Mouse (Mus musculus) liver, embryonic 13.5 days (tissue): ENCODE measurements at regions not wholly inside any gene's neighbourhood (a gene's known extent, or its start where the extent isn't known, plus 50 kb on each side); places are given as distances from the start of the nearest gene placed in this dataset.

Source experiments
- ATAC-seq: fragments of 200-750 bp; cut with Nextera tagmentation; 2 replicates; pipeline ENCODE4 v1.8.0; 2017; ENCODE audit warnings: low read depth, mild to moderate bottlenecking, moderate number of reproducible peaks, moderate library complexity
- DNase-seq: peaks from one replicate; pipeline ENCODE4 v3.0.0; 2022
- H3K27ac ChIP-seq: fragments of 300-500 bp; sonication (generic); 2 replicates; pipeline ENCODE4 v1.5.1; 2015; ENCODE audit warnings: moderate library complexity, mild to moderate bottlenecking, inconsistent platforms
- H3K27me3 ChIP-seq: fragments of 300-500 bp; sonication (generic); 2 replicates; pipeline ENCODE4 v1.6.1; 2015; ENCODE audit warnings: mild to moderate bottlenecking, inconsistent platforms
- H3K36me3 ChIP-seq: fragments of 300-500 bp; sonication (generic); 2 replicates; pipeline ENCODE4 v1.6.1; 2015; ENCODE audit warnings: mild to moderate bottlenecking, inconsistent platforms
- H3K4me1 ChIP-seq: fragments of 300-500 bp; sonication (generic); replicated peaks from 2 replicates; pipeline ENCODE4 v1.6.1; 2015; ENCODE audit warnings: inconsistent platforms
- H3K4me2 ChIP-seq: fragments of 300-500 bp; sonication (generic); 2 replicates; pipeline ENCODE4 v1.6.1; 2015; ENCODE audit warnings: inconsistent platforms, mild to moderate bottlenecking, moderate library complexity
- H3K4me3 ChIP-seq: fragments of 300-500 bp; sonication (generic); replicated peaks from 2 replicates; pipeline ENCODE4 v1.5.1; 2015; ENCODE audit warnings: mild to moderate bottlenecking, inconsistent platforms
- H3K9ac ChIP-seq: fragments of 300-500 bp; sonication (generic); 2 replicates; pipeline ENCODE4 v1.6.1; 2015; ENCODE audit warnings: mild to moderate bottlenecking, inconsistent platforms
- H3K9me3 ChIP-seq: fragments of 300-500 bp; sonication (generic); replicated peaks from 2 replicates; pipeline ENCODE4 v1.6.1; 2016; ENCODE audit warnings: inconsistent platforms
- WGBS: fragments of 180-500 bp; shearing (Covaris S2); methylation state at CpG from one replicate; pipeline ENCODE4 v1.1.7; 2015; ENCODE audit not compliant: insufficient replicate concordance; 5-methylcytosine and 5-hydroxymethylcytosine counted together

DNA sequence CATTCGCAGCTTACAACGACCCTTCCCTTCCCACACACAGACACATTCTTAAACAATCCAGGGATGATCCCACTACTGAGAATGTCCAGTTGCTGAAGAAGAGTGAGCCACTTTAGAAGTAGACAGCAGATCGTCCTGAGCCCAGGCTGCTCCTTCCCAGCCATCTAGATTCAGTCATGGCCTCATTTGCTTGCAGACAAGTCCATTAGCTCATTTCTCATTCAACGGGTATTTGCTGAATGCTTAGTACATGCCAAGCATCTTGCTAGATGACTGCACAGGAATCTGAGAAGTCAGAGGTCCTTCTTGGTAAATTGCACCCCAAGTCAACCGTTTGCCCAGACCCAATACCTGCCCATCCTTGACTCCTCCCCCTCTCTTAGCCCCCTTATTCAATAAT is 57.8 kb downstream of the Ier5 start:
- Histone ChIP-seq H3K9me3 (no peaks in the 10 kb centered on the region), H3K27ac (no peak overlapping the region), H3K4me1 (peaks cover 54% of the 10 kb centered on the region), H3K4me2 (no peak overlapping the region), H3K4me3 (no peak overlapping the region), H3K9ac (no peak overlapping the region), H3K27me3 (no peaks in the 10 kb centered on the region), H3K36me3 (no peaks in the 10 kb centered on the region)
- 77% methylated on average over 5 of the region's 5 CpGs for WGBS
- ATAC-seq (no peak), DNase-seq (no peak)

DNA sequence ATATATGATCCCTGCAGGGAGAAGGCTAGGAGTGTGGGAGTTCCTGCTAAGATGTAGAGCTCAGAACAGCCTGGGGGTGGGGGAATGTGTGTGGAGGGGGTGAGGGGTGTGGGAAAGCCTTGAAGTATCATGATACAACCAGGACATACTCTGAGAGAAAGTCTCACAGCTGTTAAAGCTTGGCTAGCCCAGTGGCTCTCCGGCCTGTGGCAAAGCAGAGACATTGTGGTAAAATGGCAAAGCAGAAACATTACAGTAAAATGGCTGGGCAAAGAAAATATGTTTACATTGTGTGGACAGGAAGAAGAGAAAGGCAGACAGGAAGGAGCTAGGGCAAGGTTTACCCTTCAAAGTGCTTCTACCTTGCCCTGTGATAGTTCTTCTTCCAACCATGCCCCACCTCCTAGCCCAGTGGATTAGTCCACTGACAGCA is 58.5 kb downstream of the Ier5 start:
- Histone ChIP-seq H3K9ac (0 out of 2 replicates have a peak overlapping the region, but pooled peaks have one; percentile 19), H3K4me2 (no peak overlapping the region), H3K4me3 (no peak overlapping the region), H3K27ac (peak overlapping the region; percentile 96), H3K9me3 (no peaks in the 10 kb centered on the region), H3K4me1 (peaks cover 60% of the 10 kb centered on the region), H3K27me3 (no peaks in the 10 kb centered on the region), H3K36me3 (no peaks in the 10 kb centered on the region)
- 67% methylated on average over 1 of the region's 1 CpGs for WGBS
- ATAC-seq (no peak), DNase-seq (no peak)

DNA sequence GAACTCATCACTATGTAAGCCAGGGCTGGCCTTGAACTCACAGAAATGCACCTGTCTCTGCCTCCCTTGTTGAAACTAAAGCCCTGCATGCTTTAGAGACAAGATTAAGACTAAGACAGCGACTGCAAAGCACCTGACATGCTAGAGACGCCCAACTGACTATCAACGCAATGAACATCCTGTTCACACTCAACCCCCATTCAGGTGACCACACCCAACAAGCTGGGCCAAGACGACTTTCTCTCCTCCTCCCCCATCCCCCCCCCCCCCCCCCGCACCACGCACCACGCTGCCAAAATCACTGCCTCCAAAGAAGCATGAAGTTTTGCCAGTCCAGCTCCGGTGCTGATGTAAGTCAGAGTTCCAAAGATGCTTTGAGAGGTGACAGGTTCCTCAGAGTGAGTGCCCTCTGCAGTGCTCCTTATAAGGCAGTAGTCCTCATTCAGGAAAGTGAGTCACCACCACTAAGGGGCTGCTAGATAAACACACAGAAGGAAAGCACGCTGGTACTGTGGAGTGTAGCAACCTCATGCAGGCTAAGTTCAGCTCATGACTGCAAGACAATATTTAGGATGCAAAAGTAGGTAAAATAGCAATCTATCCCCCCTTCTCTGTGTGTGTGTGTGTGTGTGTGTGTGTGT is 59.2 kb downstream of the Ier5 start:
- H3K36me3 ChIP-seq, result no peaks in the 10 kb centered on the region
- H3K9me3 ChIP-seq, result no peaks in the 10 kb centered on the region
- DNase-seq (no peak), ATAC-seq (peak; percentile 50)
- peaks cover 65% of the 10 kb centered on the region for H3K4me1 ChIP-seq
- WGBS, result 9% methylated on average over 8 of the region's 9 CpGs
- peak overlapping the region; percentile 96 for H3K27ac ChIP-seq
- peak overlapping the region; percentile 21; the same call in 1 of the 2 replicates for H3K4me3 ChIP-seq
- H3K27me3 ChIP-seq, result no peaks in the 10 kb centered on the region
- peak overlapping the region; percentile 67 for H3K4me2 ChIP-seq
- H3K9ac ChIP-seq, result peak overlapping the region; percentile 57

DNA sequence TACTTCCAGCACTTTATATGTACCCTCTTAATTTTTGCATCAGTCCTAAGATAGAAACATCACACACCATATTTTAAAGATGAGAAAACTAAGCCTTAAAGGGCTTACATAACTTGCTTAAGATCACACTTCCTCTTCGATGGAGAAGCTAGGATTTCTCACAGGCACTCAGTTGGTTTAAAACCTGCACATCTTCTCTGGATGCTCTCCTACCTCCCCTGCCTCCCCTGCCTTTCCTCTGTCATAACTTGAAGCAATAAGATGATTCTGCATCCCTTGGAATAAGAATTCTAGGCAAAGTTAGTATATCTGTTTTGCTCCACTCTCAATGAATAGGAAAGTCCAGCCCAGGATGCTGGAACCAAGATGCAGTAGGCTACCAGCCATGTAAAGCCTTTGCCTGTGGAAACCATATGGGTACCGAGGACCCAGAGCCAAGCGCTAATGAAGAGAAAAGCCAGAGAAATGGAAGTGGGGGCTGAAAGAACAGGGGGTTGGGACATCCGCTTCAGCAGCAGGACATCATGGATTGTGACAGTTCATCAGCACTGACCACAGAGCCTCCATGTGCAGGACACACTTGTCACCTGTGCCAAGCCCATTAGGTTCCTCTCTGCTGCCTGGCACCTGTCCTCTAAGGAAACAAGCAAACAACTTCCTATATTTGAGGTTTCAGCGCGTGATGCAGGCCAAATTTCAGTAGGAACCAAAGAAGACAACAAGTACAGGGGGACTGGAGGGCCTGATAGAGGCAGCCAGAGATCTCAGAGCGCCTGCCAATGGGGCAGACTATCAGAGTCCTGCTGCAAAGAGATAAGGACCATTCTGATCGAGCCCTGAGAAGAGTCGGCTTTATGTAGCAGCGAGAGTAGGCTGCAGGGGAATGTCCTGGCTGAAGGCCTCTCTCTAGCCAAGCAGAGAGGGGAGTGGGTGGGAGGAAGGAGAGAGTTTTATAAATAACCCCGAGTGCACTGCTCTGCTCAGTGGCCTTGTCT is 60.5 kb downstream of the Ier5 start:
- peak overlapping the region; percentile 96 for H3K27ac ChIP-seq

DNA sequence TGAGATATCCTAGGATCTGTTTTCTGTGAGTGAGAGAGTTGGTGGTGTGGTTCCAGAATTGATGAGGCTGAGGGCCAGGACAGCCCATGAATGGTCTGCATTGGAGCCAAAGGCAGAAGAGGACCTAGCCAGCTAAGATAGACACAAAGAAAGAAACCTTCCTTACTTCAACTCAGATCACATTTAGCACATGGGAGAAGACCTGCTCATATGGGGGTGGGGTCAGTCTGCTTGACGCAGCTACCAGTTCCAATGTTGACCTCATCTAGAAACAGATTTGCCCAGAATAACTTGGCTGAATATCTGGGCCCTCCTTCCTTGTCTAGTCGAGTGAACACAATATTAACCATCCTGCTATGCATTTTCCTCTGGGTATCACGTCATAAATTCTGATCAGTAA is 62.0 kb downstream of the Ier5 start:
- H3K9ac ChIP-seq, result no peak overlapping the region
- H3K4me2 ChIP-seq, result no peak overlapping the region
- no peaks in the 10 kb centered on the region for H3K9me3 ChIP-seq
- ATAC-seq (no peak), DNase-seq (no peak)
- no peak overlapping the region for H3K4me3 ChIP-seq
- H3K4me1 ChIP-seq, result peaks cover 75% of the 10 kb centered on the region
- H3K27ac ChIP-seq, result peak overlapping the region; percentile 67
- H3K27me3 ChIP-seq, result no peaks in the 10 kb centered on the region
- 72% methylated on average over 3 of the region's 3 CpGs for WGBS
- no peaks in the 10 kb centered on the region for H3K36me3 ChIP-seq

More for the DNA sequence above, 60.5 kb downstream of the Ier5 start:
- H3K4me2 ChIP-seq, result peak overlapping the region; percentile 67
- peaks cover 70% of the 10 kb centered on the region for H3K4me1 ChIP-seq
- peak overlapping the region; percentile 57 for H3K9ac ChIP-seq
- H3K36me3 ChIP-seq, result no peaks in the 10 kb centered on the region
- WGBS, result 16% methylated on average over 11 of the region's 11 CpGs
- peak overlapping the region; percentile 21 for H3K4me3 ChIP-seq
- ATAC-seq (peak; percentile 98), DNase-seq (peak; percentile 82)
- no peaks in the 10 kb centered on the region for H3K27me3 ChIP-seq
- no peaks in the 10 kb centered on the region for H3K9me3 ChIP-seq

DNA sequence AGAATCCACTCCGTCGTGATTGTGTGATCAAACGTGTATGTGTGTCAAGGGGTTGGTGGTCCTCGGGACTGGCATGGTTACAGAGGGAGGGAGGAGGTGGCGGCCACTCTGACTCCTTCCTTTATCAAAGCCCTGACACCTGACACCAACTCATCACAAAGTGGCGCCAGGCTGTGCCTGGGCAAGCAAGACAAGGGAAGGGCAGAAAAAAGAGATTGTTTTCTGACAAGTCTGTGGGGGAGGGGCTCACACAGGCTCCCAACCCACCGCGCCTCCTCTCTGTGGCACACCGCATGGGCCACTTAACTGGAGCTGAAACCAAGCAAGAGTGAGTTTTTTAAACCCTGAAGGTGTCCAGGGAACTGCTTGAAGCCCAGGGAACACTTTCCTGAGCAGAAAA is 68.5 kb downstream of the Ier5 start:
- Histone ChIP-seq H3K4me3 (no peak overlapping the region), H3K27ac (peak overlapping the region; percentile 67), H3K9me3 (no peaks in the 10 kb centered on the region), H3K4me2 (peak overlapping the region; percentile 29), H3K27me3 (no peaks in the 10 kb centered on the region), H3K36me3 (no peaks in the 10 kb centered on the region), H3K4me1 (peaks cover 72% of the 10 kb centered on the region), H3K9ac (peak overlapping the region; percentile 3)
- DNase-seq (peak; percentile 74), ATAC-seq (peak; percentile 85)
- 10% methylated on average over 9 of the region's 9 CpGs for WGBS

DNA sequence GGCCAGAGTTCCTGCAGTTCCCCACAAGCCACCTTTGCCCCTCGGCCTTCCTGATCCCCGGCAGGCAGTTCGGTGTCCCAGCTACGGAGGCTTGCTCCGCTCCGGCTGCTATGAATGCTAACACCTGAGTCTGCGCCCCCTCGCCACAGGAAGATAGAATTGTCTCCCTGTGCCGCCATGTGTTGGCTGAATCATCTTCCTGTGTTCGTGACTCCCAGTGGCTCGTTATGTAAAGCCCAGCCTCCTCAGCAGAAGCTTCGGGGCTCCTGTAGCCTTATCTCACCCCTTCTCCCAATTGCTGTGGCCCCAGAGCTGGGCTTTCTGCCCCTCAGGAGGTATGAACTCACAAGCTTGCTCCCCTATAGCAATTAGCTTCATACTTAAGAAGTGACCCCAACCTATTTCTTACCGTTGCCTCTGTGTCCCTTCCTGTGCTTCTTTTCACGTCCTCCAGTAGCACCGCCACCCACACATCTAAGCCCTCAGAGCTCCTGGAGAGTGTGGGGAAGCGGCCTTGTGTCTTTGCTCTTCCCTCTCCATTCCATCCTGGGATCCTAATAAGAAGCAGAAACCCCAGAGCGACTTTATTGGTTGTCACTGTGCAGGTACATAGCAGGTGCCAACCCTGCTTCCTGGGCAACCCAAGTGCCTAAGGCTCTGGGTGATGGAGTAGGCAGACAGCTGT is 70.1 kb downstream of the Ier5 start:
- Histone ChIP-seq H3K9me3 (no peaks in the 10 kb centered on the region), H3K4me3 (peak overlapping the region; percentile 34), H3K27me3 (0 out of 2 replicates have a peak, but pooled peaks cover 2% of the 10 kb centered on the region), H3K4me2 (peak overlapping the region; percentile 66), H3K9ac (peak overlapping the region; percentile 57), H3K27ac (peak overlapping the region; percentile 67; the same call in 1 of the 2 replicates), H3K36me3 (no peaks in the 10 kb centered on the region), H3K4me1 (peaks cover 57% of the 10 kb centered on the region)
- ATAC-seq, result peak; percentile 39
- no peak for DNase-seq
- 25% methylated on average over 17 of the region's 17 CpGs for WGBS

DNA sequence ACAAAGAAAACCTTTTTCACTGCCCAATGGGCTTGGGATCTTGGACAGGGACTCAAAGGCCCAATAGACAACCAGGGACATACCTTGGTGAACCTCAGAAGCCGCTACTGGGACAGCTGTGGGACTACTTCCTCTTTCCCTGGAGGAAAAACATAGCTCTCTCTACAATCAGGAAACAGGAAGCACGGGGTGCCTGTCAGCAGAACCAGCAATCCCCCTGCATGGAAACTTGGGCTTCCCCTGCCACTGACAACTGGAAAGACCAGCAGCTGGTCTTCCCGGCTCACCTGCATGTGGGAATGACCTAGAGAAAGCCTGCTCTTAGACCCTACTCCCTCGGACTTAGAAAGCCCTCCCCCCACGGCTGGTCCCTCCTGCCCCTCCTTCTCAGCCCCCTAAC is 70.7 kb downstream of the Ier5 start:
- Histone ChIP-seq H3K9me3 (no peaks in the 10 kb centered on the region), H3K4me1 (peaks cover 57% of the 10 kb centered on the region), H3K9ac (peak overlapping the region; percentile 57), H3K4me2 (peak overlapping the region; percentile 66), H3K36me3 (no peaks in the 10 kb centered on the region), H3K4me3 (peak overlapping the region; percentile 34), H3K27ac (no peak overlapping the region), H3K27me3 (0 out of 2 replicates have a peak, but pooled peaks cover 2% of the 10 kb centered on the region)
- 16% methylated on average over 5 of the region's 5 CpGs for whole genome bisulfite sequencing
- ATAC-seq (no peak), DNase-seq (no peak)

DNA sequence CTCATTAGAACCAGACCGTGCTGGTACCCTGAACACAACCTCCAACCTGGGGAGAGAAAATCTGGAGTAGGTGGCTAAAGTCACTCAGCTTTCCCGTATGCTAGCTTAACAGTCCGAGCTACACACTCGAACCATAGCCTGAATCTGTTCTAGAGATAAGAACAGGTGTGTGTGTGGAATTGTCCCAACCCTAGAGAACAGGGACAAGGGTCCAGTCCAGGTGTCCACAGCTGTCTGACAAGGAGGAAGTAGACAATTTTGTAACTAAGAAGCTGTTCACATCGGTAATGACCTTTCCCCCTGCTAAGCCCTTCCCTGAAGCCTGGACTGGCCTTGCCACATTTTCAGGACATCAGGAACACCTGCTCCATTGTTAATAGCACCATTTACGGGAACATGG is 71.3 kb downstream of the Ier5 start:
- 0 out of 2 replicates have a peak overlapping the region, but pooled peaks have one; percentile 7 for H3K9ac ChIP-seq
- 0 out of 2 replicates have a peak, but pooled peaks cover 2% of the 10 kb centered on the region for H3K27me3 ChIP-seq
- H3K4me2 ChIP-seq, result peak overlapping the region; percentile 7
- ATAC-seq (no peak), DNase-seq (no peak)
- H3K4me1 ChIP-seq, result peaks cover 57% of the 10 kb centered on the region
- H3K9me3 ChIP-seq, result no peaks in the 10 kb centered on the region
- 35% methylated on average over 6 of the region's 6 CpGs for WGBS
- no peaks in the 10 kb centered on the region for H3K36me3 ChIP-seq
- H3K4me3 ChIP-seq, result no peak overlapping the region
- H3K27ac ChIP-seq, result no peak overlapping the region

DNA sequence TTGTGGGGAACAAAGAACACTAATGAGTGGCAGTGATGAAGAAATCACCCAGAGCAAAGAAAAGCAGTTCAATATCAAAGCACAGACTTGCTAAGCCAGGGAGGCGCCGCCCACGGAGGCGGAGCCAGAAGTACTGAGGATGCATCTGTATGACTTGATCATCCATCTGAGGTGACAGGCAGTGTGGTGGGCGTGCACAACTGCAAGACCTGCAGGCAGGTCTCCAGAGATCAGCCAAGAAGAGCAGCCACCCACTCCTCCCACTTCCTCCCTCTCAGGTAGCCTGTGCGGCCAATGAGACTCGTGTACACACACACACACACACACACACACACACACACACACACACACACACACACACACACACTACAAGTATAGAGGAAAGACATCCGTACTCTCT is 71.9 kb downstream of the Ier5 start:
- H3K4me3 ChIP-seq, result no peak overlapping the region
- no peaks in the 10 kb centered on the region for H3K9me3 ChIP-seq
- 33% methylated on average over 8 of the region's 8 CpGs for WGBS
- ATAC-seq (peak; percentile 61), DNase-seq (peak; percentile 63)
- H3K36me3 ChIP-seq, result no peaks in the 10 kb centered on the region
- peak overlapping the region; percentile 7 for H3K4me2 ChIP-seq
- no peak overlapping the region for H3K9ac ChIP-seq
- peaks cover 52% of the 10 kb centered on the region for H3K4me1 ChIP-seq
- 0 out of 2 replicates have a peak, but pooled peaks cover 2% of the 10 kb centered on the region for H3K27me3 ChIP-seq
- H3K27ac ChIP-seq, result no peak overlapping the region
